Mouse (Mus musculus): Measurements from ENCODE around the gene Intu. TPM values are rescaled to one million over a fixed set of nuclear protein-coding genes. Genes with fewer than 3 reads are reported as not detected.

The Intu gene
- polyA plus RNA-seq, 1 experiment: 2.7 TPM

- Histone ChIP-seq H3K27me3 (ENCODE audit: control insufficient read depth, insufficient read depth, insufficient read length) (no peaks in the 10 kb centered on the region), H3K4me3 (no peak overlapping the region), H3ac (ENCODE audit: control insufficient read depth, insufficient read length) (no peak overlapping the region), H3K4me2 (ENCODE audit: low read depth) (no peak overlapping the region), H3K79me2 (ENCODE audit: control insufficient read depth, insufficient read depth) (no peaks in the 10 kb centered on the region), H3K36me3 (ENCODE audit: control insufficient read depth, insufficient read depth) (no peaks in the 10 kb centered on the region)
- TF ChIP-seq TCF3 (IDR thresholded peaks at IDR 0.05; ENCODE audit: insufficient read length, low read depth) (no peak), REST (IDR thresholded peaks at IDR 0.05; ENCODE audit: insufficient read depth, insufficient read length) (no peak), USF1 (IDR thresholded peaks at IDR 0.05; ENCODE audit: low read depth) (no peak), MYOG (IDR thresholded peaks at IDR 0.05; ENCODE audit: control insufficient read depth in 1 of 3, insufficient read depth in 1 of 3, insufficient read length in 2 of 3, low read depth in 2 of 3) (no peak), MAX (IDR thresholded peaks at IDR 0.05; ENCODE audit: low read depth) (no peak), TCF12 (IDR thresholded peaks at IDR 0.05; ENCODE audit: insufficient read depth, poor library complexity, severe bottlenecking) (no peak), POLR2A (IDR thresholded peaks at IDR 0.05; ENCODE audit: insufficient read length, low read depth) (no peak), POLR2AphosphoS2 (IDR thresholded peaks at IDR 0.05; ENCODE audit: insufficient read length, low read depth) (no peak), MYOD1 (IDR thresholded peaks at IDR 0.05; ENCODE audit: control insufficient read depth in 1 of 3, insufficient read length in 2 of 3, low read depth in 2 of 3) (no peak), SRF (IDR thresholded peaks at IDR 0.05; ENCODE audit: control insufficient read depth, insufficient read length, low read depth) (no peak), CEBPB (IDR thresholded peaks at IDR 0.05; ENCODE audit: insufficient read depth, poor library complexity, severe bottlenecking) (no peak), E2F4 (IDR thresholded peaks at IDR 0.05; ENCODE audit: insufficient read depth) (no peak)
Measured at GRCm38 (mm10) chr3:40528958-40529357, 2.1 kb upstream of the Intu start.

- Histone ChIP-seq H3K4me2 (ENCODE audit: low read depth) (peak overlapping the region; percentile 68), H3ac (ENCODE audit: control insufficient read depth, insufficient read length) (no peak overlapping the region), H3K79me2 (ENCODE audit: control insufficient read depth, insufficient read depth) (no peaks in the 10 kb centered on the region), H3K4me3 (peak overlapping the region; percentile 1), H3K27me3 (ENCODE audit: control insufficient read depth, insufficient read depth, insufficient read length) (no peaks in the 10 kb centered on the region), H3K36me3 (ENCODE audit: control insufficient read depth, insufficient read depth) (no peaks in the 10 kb centered on the region)
- TF ChIP-seq REST (IDR thresholded peaks at IDR 0.05; ENCODE audit: insufficient read depth, insufficient read length) (no peak), POLR2AphosphoS2 (IDR thresholded peaks at IDR 0.05; ENCODE audit: insufficient read length, low read depth) (no peak), TCF12 (IDR thresholded peaks at IDR 0.05; ENCODE audit: insufficient read depth, poor library complexity, severe bottlenecking) (no peak), USF1 (IDR thresholded peaks at IDR 0.05; ENCODE audit: low read depth) (no peak), POLR2A (IDR thresholded peaks at IDR 0.05; ENCODE audit: insufficient read length, low read depth) (no peak), MAX (IDR thresholded peaks at IDR 0.05; ENCODE audit: low read depth) (no peak), MYOD1 (IDR thresholded peaks at IDR 0.05; ENCODE audit: control insufficient read depth in 1 of 3, insufficient read length in 2 of 3, low read depth in 2 of 3) (no peak), TCF3 (IDR thresholded peaks at IDR 0.05; ENCODE audit: insufficient read length, low read depth) (no peak), E2F4 (IDR thresholded peaks at IDR 0.05; ENCODE audit: insufficient read depth) (no peak), MYOG (IDR thresholded peaks at IDR 0.05; ENCODE audit: control insufficient read depth in 1 of 3, insufficient read depth in 1 of 3, insufficient read length in 2 of 3, low read depth in 2 of 3) (no peak), SRF (IDR thresholded peaks at IDR 0.05; ENCODE audit: control insufficient read depth, insufficient read length, low read depth) (no peak), CEBPB (IDR thresholded peaks at IDR 0.05; ENCODE audit: insufficient read depth, poor library complexity, severe bottlenecking) (no peak)
Measured at GRCm38 (mm10) chr3:40530845-40531244, 241 bp upstream of the Intu start.

DNA sequence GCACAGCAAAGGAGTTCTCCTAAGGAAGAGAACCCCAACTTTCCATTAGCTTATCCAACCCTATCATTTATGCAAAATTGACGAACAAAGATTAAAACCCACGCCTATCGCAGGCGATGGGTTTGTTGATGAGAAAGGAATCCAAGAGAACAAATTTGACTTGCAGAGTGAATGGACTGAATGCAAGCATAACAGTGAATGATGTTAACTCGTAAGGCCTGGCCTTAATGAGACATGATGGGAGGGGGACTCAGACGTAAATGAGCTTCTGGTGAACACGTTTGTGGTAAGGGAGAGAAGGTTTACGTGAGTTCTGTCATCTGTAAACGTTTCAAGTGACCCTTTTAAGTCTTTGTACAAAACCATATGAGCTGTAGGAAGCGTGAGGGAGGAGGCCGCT, 1.2 kb downstream of the Intu start:
- Histone ChIP-seq H3K4me3 (peak overlapping the region; percentile 1), H3K36me3 (ENCODE audit: control insufficient read depth, insufficient read depth) (no peaks in the 10 kb centered on the region), H3K79me2 (ENCODE audit: control insufficient read depth, insufficient read depth) (no peaks in the 10 kb centered on the region), H3ac (ENCODE audit: control insufficient read depth, insufficient read length) (no peak overlapping the region), H3K4me2 (ENCODE audit: low read depth) (peak overlapping the region; percentile 68), H3K27me3 (ENCODE audit: control insufficient read depth, insufficient read depth, insufficient read length) (no peaks in the 10 kb centered on the region)
- TF ChIP-seq CEBPB (IDR thresholded peaks at IDR 0.05; ENCODE audit: insufficient read depth, poor library complexity, severe bottlenecking): no peak
- no peak for TF ChIP-seq USF1 (IDR thresholded peaks at IDR 0.05; ENCODE audit: low read depth)
- TF ChIP-seq POLR2AphosphoS2 (IDR thresholded peaks at IDR 0.05; ENCODE audit: insufficient read length, low read depth): no peak
- no peak for TF ChIP-seq MAX (IDR thresholded peaks at IDR 0.05; ENCODE audit: low read depth)
- no peak for TF ChIP-seq TCF12 (IDR thresholded peaks at IDR 0.05; ENCODE audit: insufficient read depth, poor library complexity, severe bottlenecking)
- TF ChIP-seq MYOD1 (IDR thresholded peaks at IDR 0.05; ENCODE audit: control insufficient read depth in 1 of 3, insufficient read length in 2 of 3, low read depth in 2 of 3): no peak
- TF ChIP-seq SRF (IDR thresholded peaks at IDR 0.05; ENCODE audit: control insufficient read depth, insufficient read length, low read depth): no peak
- no peak for TF ChIP-seq REST (IDR thresholded peaks at IDR 0.05; ENCODE audit: insufficient read depth, insufficient read length)
- TF ChIP-seq MYOG (IDR thresholded peaks at IDR 0.05; ENCODE audit: control insufficient read depth in 1 of 3, insufficient read depth in 1 of 3, insufficient read length in 2 of 3, low read depth in 2 of 3): no peak
- TF ChIP-seq TCF3 (IDR thresholded peaks at IDR 0.05; ENCODE audit: insufficient read length, low read depth): no peak
- TF ChIP-seq E2F4 (IDR thresholded peaks at IDR 0.05; ENCODE audit: insufficient read depth): no peak
- no peak for TF ChIP-seq POLR2A (IDR thresholded peaks at IDR 0.05; ENCODE audit: insufficient read length, low read depth)

DNA sequence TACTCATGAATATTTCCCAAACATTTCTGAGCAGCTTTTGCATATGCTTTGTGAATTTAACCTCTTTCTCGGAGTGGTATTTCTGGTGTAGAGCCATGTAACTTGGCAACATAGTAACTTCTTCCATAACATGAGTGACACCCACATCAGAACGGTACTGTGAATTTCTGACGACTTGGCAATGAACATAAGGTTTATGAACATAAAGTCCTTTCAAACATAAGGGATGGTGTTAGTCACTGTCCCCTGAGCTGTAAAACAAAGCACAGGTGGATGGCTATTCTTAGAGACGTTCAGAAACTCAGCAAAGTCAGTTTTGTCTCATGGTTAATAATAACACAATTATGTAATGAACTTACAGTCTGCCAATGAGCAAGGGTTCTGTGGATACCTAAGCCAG, 3.1 kb downstream of the Intu start:
- TF ChIP-seq MYOD1 (IDR thresholded peaks at IDR 0.05; ENCODE audit: control insufficient read depth in 1 of 3, insufficient read length in 2 of 3, low read depth in 2 of 3) (no peak), CEBPB (IDR thresholded peaks at IDR 0.05; ENCODE audit: insufficient read depth, poor library complexity, severe bottlenecking) (no peak)

More for the DNA sequence above, 3.1 kb downstream of the Intu start:
- H3K27me3 ChIP-seq (ENCODE audit: control insufficient read depth, insufficient read depth, insufficient read length): peaks cover 4% of the 10 kb centered on the region
- H3K36me3 ChIP-seq (ENCODE audit: control insufficient read depth, insufficient read depth): no peaks in the 10 kb centered on the region
- H3K79me2 ChIP-seq (ENCODE audit: control insufficient read depth, insufficient read depth): no peaks in the 10 kb centered on the region
- no peak overlapping the region for H3K4me3 ChIP-seq
- no peak overlapping the region for H3ac ChIP-seq (ENCODE audit: control insufficient read depth, insufficient read length)
- H3K4me2 ChIP-seq (ENCODE audit: low read depth): peak overlapping the region; percentile 12

All from myocyte (in vitro differentiated cells).